Mouse (Mus musculus): ENCODE measurements at regions not wholly inside any gene's neighbourhood (a gene's known extent, or its start where the extent isn't known, plus 50 kb on each side); places are given as distances from the start of the nearest gene placed in this dataset.

- TF ChIP-seq CTCF (IDR thresholded peaks at IDR 0.05; ENCODE audit: low read depth), result no peak
- no peak for TF ChIP-seq EP300 (IDR thresholded peaks at IDR 0.05; ENCODE audit: low read depth)
Observed at GRCm38 (mm10) chr3:57935042-57935610, 87.2 kb upstream of the Pfn2 start.

Data from liver, embryonic 14.5 days (tissue).